Mouse (Mus musculus): ENCODE data around the gene Rpl13a.

The Rpl13a gene

DNA sequence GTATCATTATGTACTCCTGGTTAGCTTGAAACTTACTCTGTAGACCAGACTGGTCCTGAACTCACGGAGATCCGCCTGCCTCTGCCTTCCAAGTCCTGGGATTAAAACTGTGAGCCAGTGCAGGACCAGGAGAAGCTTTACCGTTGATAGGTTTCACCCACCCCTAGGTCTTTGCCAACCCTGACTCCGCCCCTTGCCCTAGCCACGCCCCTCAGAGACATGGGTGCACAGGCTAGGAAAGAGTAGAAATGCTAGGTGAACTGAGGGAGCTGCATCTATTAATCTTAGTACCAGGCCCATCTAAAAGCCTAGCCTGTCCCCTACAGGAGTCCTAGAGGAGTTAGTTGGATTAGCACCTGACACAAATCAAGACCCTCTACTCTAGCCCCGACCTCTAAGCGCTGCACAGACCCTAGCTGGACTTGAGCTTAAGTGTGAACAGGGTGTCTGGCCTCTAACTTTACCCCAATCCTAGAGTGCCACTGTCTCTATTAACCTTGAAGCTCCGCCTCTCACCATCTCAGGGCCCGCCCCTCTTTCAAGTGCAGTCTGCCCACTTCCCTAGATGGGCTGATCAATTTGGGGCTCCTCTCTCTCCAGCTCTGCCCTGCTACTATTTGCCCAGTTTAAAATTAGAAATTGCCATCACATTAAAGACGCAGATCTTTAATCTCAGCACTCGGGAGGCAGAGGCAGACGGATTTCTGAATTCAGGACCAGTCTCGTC lies 38.1 kb downstream of the Rpl13a start:
- DNase-seq (ENCODE audit: low spot score), result peak; percentile 29

DNA sequence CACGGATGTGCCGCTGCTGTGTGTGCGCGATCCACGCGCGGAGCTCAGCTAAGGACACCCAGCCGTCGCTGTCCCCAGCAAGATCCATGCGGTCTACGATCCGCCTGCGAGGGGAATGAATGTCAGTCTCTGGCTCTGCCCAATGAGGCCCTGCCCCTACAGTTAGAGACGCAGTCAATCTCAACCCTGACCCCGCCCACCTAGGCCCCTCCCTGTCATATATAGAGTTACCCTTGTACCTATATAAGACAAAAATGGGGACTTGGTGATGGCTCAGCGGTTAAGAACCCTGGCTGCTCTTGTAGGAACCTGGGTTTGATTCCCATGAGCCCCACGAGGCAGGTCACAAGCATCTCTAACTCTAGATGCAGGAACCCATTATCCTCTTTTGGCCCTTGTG lies 40.0 kb downstream of the Rpl13a start:
- no peak for DNase-seq (ENCODE audit: low spot score)

DNA sequence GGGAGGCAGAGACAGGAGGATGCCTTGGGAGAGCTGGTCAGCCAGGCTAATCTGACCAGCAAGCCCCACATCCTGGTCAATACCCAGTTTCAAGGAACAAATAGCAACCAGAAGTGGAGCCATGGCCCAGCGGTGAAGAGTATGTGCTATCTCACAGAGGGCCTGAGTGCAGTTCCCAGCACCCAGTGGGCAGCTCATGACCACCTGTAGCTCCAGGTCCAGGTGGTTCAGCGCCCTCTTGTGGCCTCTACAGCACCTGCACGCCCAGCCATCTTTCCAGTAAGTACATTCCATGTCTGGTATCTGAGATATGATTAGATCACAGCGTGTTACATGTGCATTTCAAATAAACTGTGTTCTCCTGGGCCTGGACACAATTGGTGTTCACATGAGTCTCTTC lies 42.5 kb downstream of the Rpl13a start:
- DNase-seq (ENCODE audit: low spot score), result no peak

DNA sequence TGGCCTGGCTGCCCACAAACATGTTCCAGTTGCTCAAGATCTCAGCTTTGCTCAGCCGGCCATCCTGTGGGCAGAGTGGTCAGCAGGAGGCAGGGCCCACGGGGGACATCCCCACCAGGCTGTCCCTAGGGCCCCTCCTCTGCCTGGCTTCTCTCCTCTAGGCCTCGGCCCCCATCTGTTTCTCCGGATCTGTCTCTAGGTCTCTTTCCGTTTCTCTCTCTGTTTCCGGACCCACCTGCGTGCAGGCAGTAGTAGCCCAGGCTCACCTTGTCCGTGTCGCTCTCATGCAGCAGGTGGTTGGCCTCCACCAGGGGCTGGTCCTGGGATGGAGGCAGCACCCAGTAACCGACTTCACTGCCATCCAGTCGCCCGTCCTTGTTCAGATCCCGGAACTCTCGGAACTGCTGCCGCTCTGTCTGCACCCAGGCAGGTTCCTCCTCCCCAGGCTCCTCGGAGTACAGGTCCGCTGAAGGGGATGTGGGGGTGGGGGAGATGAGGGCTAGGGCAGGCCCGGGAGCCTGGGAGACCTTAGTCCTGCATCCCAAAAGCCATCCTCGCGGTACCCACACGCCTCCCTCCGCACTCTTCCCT lies 45.2 kb downstream of the Rpl13a start:
- DNase-seq (ENCODE audit: low spot score), result no peak

DNA sequence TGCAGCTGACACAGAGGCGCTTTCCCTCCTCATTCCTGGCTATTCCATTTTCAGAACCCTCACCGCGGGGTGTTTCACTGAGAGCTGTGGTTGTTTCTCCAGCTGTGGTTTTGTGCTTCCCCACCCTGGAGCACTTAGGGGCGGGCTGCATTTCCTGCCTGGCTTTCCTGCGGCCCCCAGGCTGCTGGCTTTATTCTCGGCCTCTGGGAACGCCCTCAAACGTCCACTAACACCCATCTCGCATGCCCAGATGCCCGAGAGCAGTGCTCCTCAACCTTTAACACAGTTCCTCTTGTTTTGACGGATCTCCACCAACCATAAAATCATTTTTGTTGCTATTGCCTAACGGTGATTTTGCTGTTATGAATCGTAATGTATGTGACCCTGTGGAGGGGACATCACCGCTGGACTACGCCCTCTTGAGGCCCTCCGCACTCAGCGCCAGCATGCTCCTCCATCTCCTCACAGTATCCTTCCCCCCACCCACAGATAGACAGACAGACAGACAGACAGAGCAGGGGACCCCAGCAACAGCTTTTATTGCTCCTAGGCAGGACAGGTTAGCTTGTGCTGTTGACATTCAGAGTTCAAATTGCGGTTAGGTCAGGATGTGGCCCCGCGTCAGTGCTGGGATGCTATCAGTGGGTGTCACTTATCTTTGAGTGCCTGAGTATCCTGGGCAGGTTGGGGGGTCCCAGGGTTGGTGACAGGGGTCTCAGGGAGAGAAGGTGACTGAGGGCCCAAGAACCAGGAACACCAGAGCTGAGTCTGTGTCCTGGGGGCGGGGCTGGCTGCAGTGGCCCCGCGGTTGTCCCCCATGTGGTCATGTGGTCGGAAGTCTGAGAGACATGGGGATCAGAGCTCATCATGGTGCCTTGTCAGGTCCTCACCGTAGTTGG lies 45.9 kb downstream of the Rpl13a start:
- peak; percentile 72 for DNase-seq (ENCODE audit: low spot score)

DNA sequence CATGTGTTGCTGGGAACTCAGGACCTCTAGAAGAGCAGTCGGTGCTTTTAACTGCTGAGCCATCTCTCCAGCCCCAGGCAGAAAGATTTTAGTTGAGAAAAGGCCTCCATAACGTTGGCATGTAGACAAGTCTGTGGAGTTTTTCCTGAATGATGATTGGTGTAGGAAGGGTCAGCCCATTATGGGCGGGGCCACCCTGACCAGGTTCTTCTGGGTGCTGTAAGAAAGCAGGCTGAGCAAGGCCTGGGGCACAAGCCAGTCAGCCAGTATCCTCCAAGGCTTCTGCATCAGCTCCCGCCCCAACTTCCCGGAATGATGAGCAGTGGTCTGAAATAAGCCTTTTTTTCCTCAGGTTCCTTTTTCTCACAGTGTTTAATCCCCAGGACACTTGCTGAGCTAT lies 47.5 kb downstream of the Rpl13a start:
- DNase-seq (ENCODE audit: low spot score), result no peak

DNA sequence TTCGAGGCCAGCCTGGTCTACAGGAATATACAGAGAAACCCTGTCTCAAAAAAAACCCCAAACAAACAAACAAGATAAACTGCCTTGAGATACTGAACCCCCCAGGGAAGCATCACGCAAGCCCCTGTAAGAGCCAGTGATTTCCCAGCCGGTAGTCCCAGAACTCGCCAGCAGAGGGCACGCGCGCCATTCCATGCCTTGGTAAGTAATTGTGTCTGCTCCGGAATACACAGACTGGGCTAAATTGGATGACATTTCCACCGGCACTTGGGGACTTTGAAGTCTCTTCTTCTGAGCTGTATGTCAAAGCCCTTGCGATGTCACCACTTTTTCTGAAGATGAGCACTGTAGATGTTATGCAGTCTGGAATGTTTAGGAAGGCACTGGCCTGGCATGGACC lies 48.7 kb downstream of the Rpl13a start:
- DNase-seq (ENCODE audit: low spot score), result peak; percentile 88

DNA sequence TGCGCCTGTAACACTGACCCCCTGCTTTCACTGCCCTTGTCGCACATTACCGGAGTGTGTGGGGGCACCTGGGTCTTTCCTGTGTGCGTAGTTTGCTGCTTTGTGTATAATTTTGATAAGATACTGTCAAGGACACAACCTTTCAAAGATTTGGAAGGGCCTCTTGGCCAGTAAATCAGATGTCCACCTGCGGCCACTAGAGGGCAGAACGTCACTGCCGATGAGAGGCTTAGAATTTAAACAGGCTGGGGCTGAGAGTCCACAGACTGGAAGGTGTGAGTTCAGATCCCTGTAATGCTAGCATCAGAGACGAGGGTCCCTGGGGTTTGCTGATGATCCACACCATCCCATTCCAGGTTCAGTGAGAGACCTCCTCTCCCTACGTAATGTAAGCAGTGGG lies 50.0 kb downstream of the Rpl13a start:
- DNase-seq (ENCODE audit: low spot score), result peak; percentile 74

DNA sequence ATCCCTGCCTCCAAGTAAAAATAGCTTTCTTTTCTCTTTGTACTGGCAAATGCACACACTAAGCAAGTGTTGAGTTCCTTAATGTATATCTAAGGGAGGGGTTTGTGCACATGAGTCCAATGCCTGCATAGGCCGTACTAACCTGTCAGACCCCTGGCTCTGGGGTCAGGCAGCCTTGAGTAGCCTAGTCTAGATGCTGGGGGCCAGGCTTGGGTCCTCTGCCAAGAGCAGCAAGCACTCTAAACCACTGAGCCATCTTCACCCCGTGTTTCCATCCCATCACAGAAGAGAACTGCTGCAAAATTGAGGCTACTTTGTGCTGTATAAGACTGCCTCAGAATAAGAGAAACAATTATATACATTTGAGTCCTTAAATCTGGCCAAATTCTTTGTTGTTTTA lies 50.7 kb downstream of the Rpl13a start:
- DNase-seq (ENCODE audit: low spot score), result no peak

DNA sequence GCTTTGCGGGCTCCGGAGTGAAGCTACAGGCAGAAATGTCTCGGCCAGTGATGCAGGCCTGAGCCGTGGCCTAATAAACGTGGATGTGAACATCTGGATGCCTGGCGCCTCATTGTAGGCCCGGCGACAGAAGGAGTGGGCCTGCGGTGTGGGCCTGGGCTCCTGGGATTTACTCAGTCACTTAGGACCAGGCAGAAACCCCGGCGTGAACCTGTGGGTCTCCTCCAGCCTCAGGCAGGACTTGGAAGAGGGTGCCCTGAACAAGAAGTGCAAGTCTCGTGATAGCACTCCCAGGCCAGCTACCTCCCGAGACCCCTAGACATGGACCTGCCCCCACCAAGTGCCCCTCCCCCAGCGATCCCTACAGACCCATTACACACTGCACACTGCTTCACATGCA lies 51.2 kb downstream of the Rpl13a start:
- no peak for DNase-seq (ENCODE audit: low spot score)

DNA sequence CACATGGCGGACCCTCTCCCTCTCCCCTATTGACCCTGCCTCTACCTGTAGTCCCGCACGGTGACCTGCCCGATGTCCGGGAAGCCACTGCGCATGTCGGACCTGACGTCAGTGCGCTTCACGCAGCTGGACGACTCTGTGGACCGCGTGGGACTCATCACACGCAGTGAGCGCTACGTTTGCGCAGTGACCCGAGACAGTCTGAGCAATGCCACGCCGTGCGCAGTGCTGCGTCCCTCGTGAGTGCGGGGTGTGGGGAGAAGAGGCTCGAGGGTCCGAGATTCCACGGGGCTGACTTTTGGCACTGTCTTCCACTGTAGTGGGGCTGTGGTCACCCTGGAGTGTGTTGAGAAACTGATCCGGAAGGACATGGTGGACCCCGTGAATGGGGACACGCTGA lies 52.1 kb downstream of the Rpl13a start:
- no peak for DNase-seq (ENCODE audit: low spot score)

Data from T-cell, adult 2 months (primary cell).